Mouse (Mus musculus) embryonic facial prominence, embryonic 14.5 days (tissue): ENCODE results near the gene Fam213b. TPM values are rescaled to one million over a fixed set of nuclear protein-coding genes. Genes with fewer than 3 reads are reported as not detected.
A peak's percentile ranks its signal among the peaks of the same experiment; 100 is the strongest.

Experiments used
- ATAC-seq: fragments of 200-750 bp; cut with Nextera tagmentation; 2 replicates; pipeline ENCODE4 v1.8.0; 2017; ENCODE audit warnings: low read depth, moderate number of reproducible peaks, moderate TSS enrichment
- DNase-seq: peaks from one replicate; pipeline ENCODE4 v3.0.0-alpha.2; 2015; ENCODE audit warnings: low spot score
- H3K27ac ChIP-seq: fragments of 300-500 bp; sonication (generic); replicated peaks from 2 replicates; pipeline ENCODE4 v1.5.1; 2014; ENCODE audit warnings: low read depth, mild to moderate bottlenecking, low read length, moderate library complexity
- H3K27me3 ChIP-seq: fragments of 300-500 bp; sonication (generic); replicated peaks from 2 replicates; pipeline ENCODE4 v1.6.1; 2014; ENCODE audit warnings: low read length; ENCODE audit not compliant: control insufficient read depth, insufficient read depth
- H3K36me3 ChIP-seq: fragments of 300-500 bp; sonication (generic); 2 replicates; pipeline ENCODE4 v1.6.1; 2014; ENCODE audit warnings: low read length, mixed read lengths; ENCODE audit not compliant: control insufficient read depth, insufficient read depth
- H3K4me1 ChIP-seq: fragments of 300-500 bp; sonication (generic); 2 replicates; pipeline ENCODE4 v1.6.1; 2014; ENCODE audit warnings: antibody characterized with exemption, low read length; ENCODE audit not compliant: control insufficient read depth, insufficient read depth
- H3K4me2 ChIP-seq: fragments of 300-500 bp; sonication (generic); 2 replicates; pipeline ENCODE4 v1.6.1; 2014; ENCODE audit warnings: low read depth, mild to moderate bottlenecking, low read length, moderate library complexity, mixed read lengths
- H3K4me3 ChIP-seq: fragments of 300-500 bp; sonication (generic); 2 replicates; pipeline ENCODE4 v1.5.1; 2014; ENCODE audit warnings: low read depth, mild to moderate bottlenecking, low read length
- H3K9ac ChIP-seq: fragments of 300-500 bp; sonication (generic); 2 replicates; pipeline ENCODE4 v1.6.1; 2014; ENCODE audit warnings: low read depth, mild to moderate bottlenecking, low read length, moderate library complexity, mixed read lengths
- H3K9me3 ChIP-seq: fragments of 300-500 bp; sonication (generic); 2 replicates; pipeline ENCODE4 v1.6.1; 2016; ENCODE audit warnings: low read length; ENCODE audit not compliant: control insufficient read depth
- WGBS: fragments of 180-500 bp; shearing (Covaris S2); extraction: QIAGEN DNeasy Blood & Tissue Kit; methylation state at CpG from one replicate; pipeline ENCODE4 v1.1.7; 2014; 5-methylcytosine and 5-hydroxymethylcytosine counted together
- polyA plus RNA-seq: library from polyadenylated mRNA; unstranded; fragments of >200 nt; fragmentation: Nextera tagmentation; extraction: Ambion mirVana; gene quantifications from 2 replicates; pipeline ENCODE4 v1.2.1, GENCODE M21; 2014

Gene Fam213b
- polyA plus RNA-seq, 1 experiment from 2014 or later, result 52.1 TPM

DNA sequence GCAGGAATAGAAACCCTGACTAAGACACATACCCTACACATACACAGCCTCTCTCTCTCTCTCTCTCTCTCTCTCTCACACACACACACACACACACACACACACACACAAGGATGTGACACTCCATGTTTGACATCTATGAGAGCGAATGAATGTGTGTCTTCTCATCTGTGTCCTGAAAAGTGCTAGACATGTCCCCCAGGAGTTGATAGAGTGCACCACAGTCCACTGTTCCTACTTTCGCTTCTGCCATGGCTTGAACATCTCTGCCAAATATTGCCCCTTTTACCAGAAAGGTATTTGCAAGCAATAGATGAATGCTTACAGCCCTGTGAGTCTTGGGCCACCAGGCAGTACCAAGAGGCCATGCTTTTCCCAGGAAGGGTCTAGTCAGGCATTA, 41.2 kb upstream of the Fam213b start:
- ATAC-seq, result no peak
- no peaks in the 10 kb centered on the region for H3K4me1 ChIP-seq
- no peaks in the 10 kb centered on the region for H3K9me3 ChIP-seq

DNA sequence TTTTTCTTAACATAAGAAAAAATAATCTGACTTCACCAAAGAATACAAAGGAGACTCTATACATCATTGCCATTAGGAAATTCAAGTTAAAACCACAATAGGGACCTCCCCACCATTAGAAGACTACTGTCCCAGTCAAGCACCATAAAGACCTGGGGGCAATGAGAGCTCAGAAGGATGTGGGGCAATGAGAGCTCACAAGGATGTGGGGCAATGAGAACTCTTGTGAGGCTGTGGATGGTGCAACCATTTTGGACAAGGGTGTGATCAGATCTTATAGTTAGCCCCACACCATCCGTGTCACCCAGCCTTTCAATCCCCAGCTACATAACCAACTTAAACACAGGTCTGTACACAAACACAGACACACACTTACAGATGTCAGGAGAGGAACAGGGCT, 38.8 kb upstream of the Fam213b start:
- Histone ChIP-seq H3K4me1 (no peaks in the 10 kb centered on the region), H3K27ac (no peak overlapping the region), H3K4me2 (no peak overlapping the region), H3K36me3 (no peaks in the 10 kb centered on the region), H3K9ac (no peak overlapping the region), H3K27me3 (no peaks in the 10 kb centered on the region), H3K9me3 (no peaks in the 10 kb centered on the region), H3K4me3 (no peak overlapping the region)
- ATAC-seq (no peak), DNase-seq (no peak)
- WGBS, result 76% methylated on average over 1 of the region's 1 CpGs

More for the DNA sequence above, 41.2 kb upstream of the Fam213b start:
- Histone ChIP-seq H3K4me2 (no peak overlapping the region), H3K4me3 (no peak overlapping the region), H3K36me3 (no peaks in the 10 kb centered on the region), H3K27ac (no peak overlapping the region), H3K9ac (no peak overlapping the region), H3K27me3 (no peaks in the 10 kb centered on the region)
- whole genome bisulfite sequencing, result 83% methylated on average over 2 of the region's 2 CpGs
- no peak for DNase-seq

DNA sequence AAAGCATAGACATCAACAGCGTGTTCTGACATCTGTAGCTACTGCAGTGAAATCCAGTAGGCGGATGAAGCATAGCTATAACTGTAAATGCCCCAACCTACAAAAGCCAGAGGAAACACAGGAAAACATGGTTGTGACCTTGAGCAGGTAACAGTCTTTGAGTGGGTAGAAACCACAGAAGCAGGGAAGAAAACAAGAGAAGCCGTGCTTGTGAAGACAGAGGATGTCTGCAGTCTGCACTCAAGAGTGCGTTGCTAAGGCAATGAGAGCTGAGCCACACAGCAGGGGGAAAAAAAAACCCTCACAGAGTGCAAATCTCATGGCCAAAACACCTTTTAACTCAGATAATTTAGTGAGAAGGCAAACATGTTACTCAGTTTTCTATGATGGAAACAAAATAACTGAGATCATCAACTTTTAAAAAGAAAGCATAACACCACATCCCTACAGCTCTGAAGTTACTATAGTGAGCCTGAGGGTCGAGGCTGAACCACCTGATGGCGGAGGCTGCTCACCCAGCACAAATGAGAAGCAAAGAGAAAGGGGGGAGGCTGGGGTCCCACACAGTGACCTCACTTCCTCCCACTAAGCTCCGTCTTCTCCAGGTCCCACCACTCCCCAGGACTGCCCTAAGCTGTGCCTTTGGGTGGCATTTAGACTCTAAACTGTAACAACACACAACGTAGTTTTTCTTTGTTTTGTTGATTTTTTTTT, 37.8 kb upstream of the Fam213b start:
- Histone ChIP-seq H3K27me3 (no peaks in the 10 kb centered on the region), H3K36me3 (no peaks in the 10 kb centered on the region), H3K4me3 (no peak overlapping the region), H3K27ac (no peak overlapping the region), H3K9ac (no peak overlapping the region), H3K4me2 (no peak overlapping the region), H3K9me3 (no peaks in the 10 kb centered on the region), H3K4me1 (no peaks in the 10 kb centered on the region)
- 59% methylated on average over 8 of the region's 8 CpGs for WGBS
- ATAC-seq (no peak), DNase-seq (no peak)

DNA sequence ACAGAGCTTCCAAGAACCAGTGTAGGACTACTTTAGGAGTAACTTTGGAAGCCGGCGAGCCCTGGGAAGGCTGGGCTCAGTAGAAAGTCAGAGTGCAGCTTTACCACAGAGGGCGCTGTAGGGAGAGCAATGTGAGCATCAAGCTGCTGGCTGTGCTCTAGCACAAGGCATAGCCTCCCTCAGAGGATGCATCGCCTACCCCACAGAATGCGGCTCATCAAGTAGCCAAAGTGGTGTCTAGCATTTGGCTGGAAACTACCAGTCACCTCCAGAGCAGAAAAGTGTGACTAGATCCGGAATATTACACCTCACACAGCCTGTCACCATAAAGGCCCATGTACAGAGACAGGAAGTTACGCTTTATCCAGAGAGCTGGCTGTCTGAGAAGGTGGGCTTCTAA, 36.9 kb upstream of the Fam213b start:
- Histone ChIP-seq H3K9me3 (no peaks in the 10 kb centered on the region), H3K27ac (no peak overlapping the region), H3K36me3 (no peaks in the 10 kb centered on the region), H3K27me3 (no peaks in the 10 kb centered on the region), H3K4me3 (no peak overlapping the region), H3K9ac (no peak overlapping the region), H3K4me2 (no peak overlapping the region), H3K4me1 (no peaks in the 10 kb centered on the region)
- DNase-seq (no peak), ATAC-seq (no peak)
- 70% methylated on average over 7 of the region's 7 CpGs for WGBS

DNA sequence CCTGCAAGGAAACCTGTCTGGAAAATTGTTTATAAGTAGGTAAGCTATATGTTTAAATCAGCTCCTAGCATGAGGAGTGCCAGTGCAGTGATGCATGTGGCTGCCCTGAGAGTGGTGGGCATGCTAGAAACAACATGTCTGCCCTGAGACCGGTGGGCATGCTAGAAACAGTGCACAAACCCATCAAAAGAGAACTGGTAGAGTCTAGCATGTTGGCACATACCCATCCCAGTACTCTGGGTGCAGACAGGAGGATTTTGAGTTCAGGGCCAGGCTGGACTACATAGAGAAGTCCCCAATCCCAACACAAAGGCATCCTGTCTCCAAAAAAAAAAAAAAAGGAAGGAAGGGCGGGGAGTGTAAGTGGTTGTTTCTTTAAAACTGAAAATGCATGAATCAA, 35.9 kb upstream of the Fam213b start:
- 86% methylated on average over 2 of the region's 2 CpGs for WGBS
- no peaks in the 10 kb centered on the region for H3K27me3 ChIP-seq
- no peaks in the 10 kb centered on the region for H3K36me3 ChIP-seq
- ATAC-seq (no peak), DNase-seq (no peak)
- H3K4me3 ChIP-seq, result no peak overlapping the region
- H3K4me1 ChIP-seq, result no peaks in the 10 kb centered on the region
- H3K4me2 ChIP-seq, result no peak overlapping the region
- H3K9me3 ChIP-seq, result no peaks in the 10 kb centered on the region
- H3K27ac ChIP-seq, result no peak overlapping the region
- H3K9ac ChIP-seq, result no peak overlapping the region

DNA sequence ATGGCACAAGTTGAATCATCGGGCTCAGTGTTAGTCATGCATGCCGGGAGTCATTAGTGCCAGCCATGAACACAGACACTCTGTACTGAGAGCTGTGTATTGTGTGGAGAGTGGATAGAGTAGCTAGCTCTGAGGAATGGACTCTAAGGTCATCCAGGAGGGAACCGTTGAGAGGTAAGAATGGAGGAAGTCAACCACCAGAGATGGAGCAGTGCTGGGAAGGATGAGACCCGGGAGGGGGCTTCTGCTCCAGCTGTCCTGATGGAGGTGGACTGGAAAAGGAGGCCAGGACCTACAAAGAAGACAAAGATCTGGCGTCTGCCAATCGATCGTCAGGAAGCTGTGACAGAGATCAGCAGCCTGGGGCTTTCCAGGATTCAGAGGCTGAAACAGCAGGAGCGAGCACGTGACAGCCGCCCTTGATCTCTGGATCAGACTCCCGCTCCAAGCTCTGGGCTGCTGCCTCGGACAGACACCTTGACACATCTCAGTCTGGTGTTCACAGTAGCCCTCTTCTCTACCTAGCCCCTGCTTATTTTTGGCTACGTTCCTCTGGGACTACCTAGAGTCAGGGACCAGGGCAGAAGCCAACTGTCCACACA, 34.5 kb upstream of the Fam213b start:
- ATAC-seq (no peak), DNase-seq (no peak)
- Histone ChIP-seq H3K9me3 (no peaks in the 10 kb centered on the region), H3K36me3 (no peaks in the 10 kb centered on the region), H3K4me1 (peaks cover 5% of the 10 kb centered on the region), H3K27ac (no peak overlapping the region), H3K9ac (no peak overlapping the region), H3K4me3 (no peak overlapping the region), H3K4me2 (no peak overlapping the region), H3K27me3 (no peaks in the 10 kb centered on the region)
- 56% methylated on average over 12 of the region's 13 CpGs for WGBS

DNA sequence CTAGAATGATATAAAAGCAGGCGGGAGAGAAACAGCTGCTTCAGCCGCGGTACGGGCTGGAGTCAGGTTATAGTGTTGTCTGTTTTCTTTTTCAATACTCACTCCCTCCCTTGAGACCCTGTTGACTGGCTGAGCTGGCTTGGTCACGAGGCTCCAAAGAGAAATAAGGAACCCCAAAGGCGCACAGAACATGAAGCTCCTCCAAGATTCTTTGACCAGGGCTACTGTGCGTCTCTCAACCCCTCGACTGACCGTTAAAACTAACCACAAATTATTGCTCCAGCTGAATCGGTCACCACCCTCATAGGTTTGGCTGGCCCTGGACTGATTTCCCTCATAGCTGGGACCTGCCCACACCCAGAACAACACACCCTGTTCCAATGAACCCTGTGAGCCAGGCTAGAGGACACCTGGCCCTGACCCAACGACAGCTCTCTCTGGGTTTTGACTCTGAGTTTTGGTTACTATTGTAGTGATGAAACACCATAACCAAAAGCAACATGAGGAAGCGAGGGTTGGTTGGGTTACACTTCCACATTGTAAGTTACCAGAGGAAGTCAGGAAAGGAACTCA, 30.2 kb upstream of the Fam213b start:
- H3K4me1 ChIP-seq, result peaks cover 18% of the 10 kb centered on the region
- DNase-seq, result no peak
- no peak for ATAC-seq
- no peak overlapping the region for H3K4me2 ChIP-seq
- no peak overlapping the region for H3K9ac ChIP-seq
- H3K9me3 ChIP-seq, result no peaks in the 10 kb centered on the region
- no peak overlapping the region for H3K27ac ChIP-seq
- 67% methylated on average over 12 of the region's 12 CpGs for WGBS
- no peaks in the 10 kb centered on the region for H3K36me3 ChIP-seq
- no peak overlapping the region for H3K4me3 ChIP-seq
- H3K27me3 ChIP-seq, result no peaks in the 10 kb centered on the region

DNA sequence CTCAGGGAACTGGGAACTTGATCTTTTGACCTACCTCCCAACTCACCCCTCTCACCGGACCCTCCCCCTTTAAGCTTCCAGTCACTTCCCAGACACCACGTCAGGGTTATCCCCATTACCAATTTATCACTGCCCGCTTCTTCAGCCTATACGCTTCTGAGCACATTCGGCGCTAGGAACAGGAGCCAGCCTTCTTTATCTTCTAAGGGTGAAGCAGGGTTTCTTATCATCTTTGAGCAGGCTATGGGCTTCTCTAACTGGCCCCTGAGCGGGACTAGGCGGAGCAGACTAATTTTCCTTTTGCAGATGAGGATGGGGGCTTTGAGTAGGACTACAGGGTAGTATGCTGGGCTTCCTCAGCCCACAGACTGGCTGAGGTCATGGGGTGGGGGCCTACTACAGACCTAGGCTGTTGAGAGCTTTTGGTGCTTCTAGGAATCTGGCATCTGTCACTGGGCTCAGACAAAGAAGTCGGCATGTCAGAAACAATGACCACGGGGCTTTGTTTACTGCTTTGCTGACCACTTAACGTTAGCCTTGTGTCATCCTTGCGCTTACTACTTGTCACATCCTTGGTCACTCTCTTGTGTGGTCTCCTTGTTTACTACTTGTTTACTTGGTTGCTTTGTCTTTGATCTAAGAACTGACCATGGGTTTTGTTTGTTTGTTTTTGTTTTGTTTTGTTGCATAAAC, 29.6 kb upstream of the Fam213b start, which contains the start of gene Tnfrsf14:
TSS of gene Tnfrsf14 (minus strand) at position 169 of the 693 bp plus-strand sequence.
- peaks cover 18% of the 10 kb centered on the region for H3K4me1 ChIP-seq
- H3K9ac ChIP-seq, result peak within 1 kb of the TSS; percentile 46; the same call in 1 of the 2 replicates
- ATAC-seq, result no peak
- H3K9me3 ChIP-seq, result no peaks in the 10 kb centered on the region
- no peaks in the 10 kb centered on the region for H3K27me3 ChIP-seq
- WGBS, result 51% methylated on average over 12 of the region's 12 CpGs
- H3K27ac ChIP-seq, result peak within 1 kb of the TSS; percentile 65
- H3K4me2 ChIP-seq, result peak within 1 kb of the TSS; percentile 45
- H3K36me3 ChIP-seq, result no peaks in the 10 kb centered on the region
- no peak for DNase-seq
- peak within 1 kb of the TSS; percentile 20 for H3K4me3 ChIP-seq
